Mouse (Mus musculus) adrenal gland, adult (tissue): ENCODE data around the gene 5730480H06Rik.

Experiments used
- DNase-seq, 2 experiments: peaks; one replicate each; pipeline ENCODE4 v3.0.0; 2022 to 2023; ENCODE audit warnings: low spot score in 1 of 2; ENCODE audit not compliant: inconsistent age in 2 of 2

5730480H06Rik gene

GRCm38 (mm10) chr5:48419741-48420140 is 92.0 kb downstream of the 5730480H06Rik start:
- DNase-seq, result no peak

GRCm38 (mm10) chr5:48421957-48422356 is 94.2 kb downstream of the 5730480H06Rik start:
- DNase-seq, result no peak

GRCm38 (mm10) chr5:48430459-48430858 is 102.7 kb downstream of the 5730480H06Rik start:
- peak; percentile 7 to 75 for DNase-seq

- DNase-seq, result no peak
Observed at GRCm38 (mm10) chr5:48448888-48449287, 121.1 kb downstream of the 5730480H06Rik start.

- no peak for DNase-seq
Observed at GRCm38 (mm10) chr5:48460221-48460620, 132.5 kb downstream of the 5730480H06Rik start.
